Mouse (Mus musculus): ENCODE data around the gene Akt3. TPM values are rescaled to one million over a fixed set of nuclear protein-coding genes. Genes with fewer than 3 reads are reported as not detected.

Gene Akt3
- polyA plus RNA-seq, 1 experiment: 20.2 TPM

- Histone ChIP-seq H3K4me3 (replicated peaks; ENCODE audit: control insufficient read depth, low read depth, low read length) (no peak overlapping the region), H3K27ac (ENCODE audit: control insufficient read depth, insufficient read depth, low read depth, low read length, poor library complexity) (peak overlapping the region; percentile 6; the same call in 1 of the 2 replicates), H3K4me1 (ENCODE audit: control insufficient read depth, insufficient read depth, low read length) (peaks cover 10% of the 10 kb centered on the region)
- WGBS: 19% methylated on average over 18 of the region's 18 CpGs
- TF ChIP-seq POLR2A (IDR thresholded peaks at IDR 0.05; ENCODE audit: borderline replicate concordance, control insufficient read depth, low read depth, low read length) (peak; percentile 25; the same call in 1 of the 2 replicates), CTCF (IDR thresholded peaks at IDR 0.05; ENCODE audit: control insufficient read depth, insufficient read depth, low read length) (no peak; the same call in 1 of the 2 replicates)
These were observed 264.6 kb downstream of the Akt3 start for GRCm38 (mm10) chr1:176993141-176994010.

DNA sequence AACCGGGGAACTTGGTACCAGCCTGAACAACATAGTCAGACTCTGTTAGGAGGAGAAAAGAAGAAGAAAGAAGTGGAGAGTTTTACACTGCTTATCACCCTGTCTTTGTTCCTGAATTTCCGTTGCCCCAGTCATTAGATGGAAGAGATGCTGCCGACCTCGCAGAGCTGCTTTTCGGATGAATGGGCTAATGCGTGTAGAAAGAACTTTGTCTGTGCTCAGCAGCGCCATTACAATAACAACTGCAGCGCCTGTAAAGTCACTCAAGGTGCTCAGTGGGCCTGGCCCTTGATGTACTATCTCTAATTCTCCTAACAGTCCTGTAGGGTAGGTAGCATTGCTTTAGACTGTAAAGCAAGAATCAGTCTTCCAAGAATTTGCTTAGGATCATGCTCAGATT is 265.5 kb downstream of the Akt3 start:
- Histone ChIP-seq H3K4me1 (ENCODE audit: control insufficient read depth, insufficient read depth, low read length) (peaks cover 10% of the 10 kb centered on the region), H3K4me3 (replicated peaks; ENCODE audit: control insufficient read depth, low read depth, low read length) (no peak overlapping the region), H3K27ac (ENCODE audit: control insufficient read depth, insufficient read depth, low read depth, low read length, poor library complexity) (no peak overlapping the region)
- TF ChIP-seq CTCF (IDR thresholded peaks at IDR 0.05; ENCODE audit: control insufficient read depth, insufficient read depth, low read length) (no peak), POLR2A (IDR thresholded peaks at IDR 0.05; ENCODE audit: borderline replicate concordance, control insufficient read depth, low read depth, low read length) (no peak)
- WGBS: 77% methylated on average over 8 of the region's 8 CpGs

- WGBS: 60% methylated on average over 4 of the region's 4 CpGs
- TF ChIP-seq POLR2A (IDR thresholded peaks at IDR 0.05; ENCODE audit: borderline replicate concordance, control insufficient read depth, low read depth, low read length) (no peak), CTCF (IDR thresholded peaks at IDR 0.05; ENCODE audit: control insufficient read depth, insufficient read depth, low read length) (no peak)
- H3K27ac ChIP-seq (ENCODE audit: control insufficient read depth, insufficient read depth, low read depth, low read length, poor library complexity): no peak overlapping the region
- H3K4me1 ChIP-seq (ENCODE audit: control insufficient read depth, insufficient read depth, low read length): peaks cover 10% of the 10 kb centered on the region
- no peak overlapping the region for H3K4me3 ChIP-seq (replicated peaks; ENCODE audit: control insufficient read depth, low read depth, low read length)
These were observed 266.5 kb downstream of the Akt3 start for GRCm38 (mm10) chr1:176991473-176991872.

DNA sequence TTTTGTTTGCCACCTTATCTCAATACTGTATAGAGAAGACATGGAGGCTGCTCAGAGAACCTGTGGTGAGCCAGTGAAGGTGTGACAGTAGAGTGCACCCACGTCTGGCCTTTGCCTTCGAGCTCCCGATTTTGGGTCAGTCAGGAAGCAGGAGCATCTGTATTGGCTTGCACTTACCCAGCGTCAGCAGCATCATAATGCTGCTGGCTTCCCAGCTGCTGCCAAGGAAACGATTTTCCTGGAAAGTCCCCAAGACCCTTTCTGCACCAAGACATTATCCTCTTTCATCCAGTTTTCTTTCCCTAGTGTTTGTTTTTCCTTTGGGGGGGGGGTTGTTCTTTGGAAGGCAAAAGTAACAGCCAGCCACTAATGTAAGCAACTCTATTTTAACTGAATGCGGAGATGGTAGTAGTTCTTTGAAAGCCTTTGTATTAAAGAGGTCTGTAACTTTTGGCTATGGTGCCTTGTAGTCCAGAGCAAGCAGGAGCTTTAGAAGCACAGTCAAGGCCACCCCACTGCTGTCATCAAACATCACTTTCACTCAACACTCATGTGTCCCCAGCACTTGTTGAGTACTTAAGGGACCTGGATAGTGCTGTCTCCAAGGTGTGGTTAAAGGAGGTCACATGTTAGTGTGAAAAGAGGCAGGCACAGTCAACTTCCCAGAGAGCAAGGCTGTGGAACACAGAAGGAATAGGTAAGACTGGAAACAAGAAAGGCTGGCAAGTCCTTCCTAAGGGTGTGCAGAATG is 270.8 kb downstream of the Akt3 start:
- Histone ChIP-seq H3K4me1 (ENCODE audit: control insufficient read depth, insufficient read depth, low read length) (no peaks in the 10 kb centered on the region; the same call in 1 of the 2 replicates), H3K4me3 (replicated peaks; ENCODE audit: control insufficient read depth, low read depth, low read length) (no peak overlapping the region), H3K27ac (ENCODE audit: control insufficient read depth, insufficient read depth, low read depth, low read length, poor library complexity) (no peak overlapping the region)
- WGBS: 69% methylated on average over 6 of the region's 6 CpGs
- TF ChIP-seq POLR2A (IDR thresholded peaks at IDR 0.05; ENCODE audit: borderline replicate concordance, control insufficient read depth, low read depth, low read length) (no peak), CTCF (IDR thresholded peaks at IDR 0.05; ENCODE audit: control insufficient read depth, insufficient read depth, low read length) (no peak)

DNA sequence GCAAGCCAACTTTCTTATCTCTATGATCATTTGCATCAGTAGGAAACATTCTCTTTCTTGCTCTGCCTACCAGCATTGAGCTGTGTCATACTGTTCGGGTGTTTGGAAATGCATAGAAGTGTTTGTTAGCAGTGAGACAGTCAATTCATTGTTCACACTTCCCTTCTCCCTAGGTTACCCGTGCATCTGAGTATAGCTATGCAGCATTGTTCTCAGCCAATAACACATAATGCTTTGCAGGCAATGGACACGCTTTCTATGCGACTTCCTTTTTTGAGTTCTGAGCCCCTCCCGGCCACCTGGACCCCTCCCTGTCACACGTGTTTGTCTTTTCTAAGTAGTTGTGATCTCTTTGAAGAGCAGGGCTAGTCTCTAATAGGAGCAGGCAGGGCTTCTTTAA is 271.7 kb downstream of the Akt3 start:
- TF ChIP-seq CTCF (IDR thresholded peaks at IDR 0.05; ENCODE audit: control insufficient read depth, insufficient read depth, low read length): no peak
- TF ChIP-seq POLR2A (IDR thresholded peaks at IDR 0.05; ENCODE audit: borderline replicate concordance, control insufficient read depth, low read depth, low read length): no peak
- 11% methylated on average over 6 of the region's 6 CpGs for WGBS
- Histone ChIP-seq H3K4me3 (replicated peaks; ENCODE audit: control insufficient read depth, low read depth, low read length) (no peak overlapping the region), H3K27ac (ENCODE audit: control insufficient read depth, insufficient read depth, low read depth, low read length, poor library complexity) (no peak overlapping the region), H3K4me1 (ENCODE audit: control insufficient read depth, insufficient read depth, low read length) (no peaks in the 10 kb centered on the region; the same call in 1 of the 2 replicates)

- 80% methylated on average over 6 of the region's 6 CpGs for WGBS
- H3K27ac ChIP-seq (ENCODE audit: control insufficient read depth, insufficient read depth, low read depth, low read length, poor library complexity): no peak overlapping the region
- H3K4me3 ChIP-seq (replicated peaks; ENCODE audit: control insufficient read depth, low read depth, low read length): no peak overlapping the region
These were observed 272.3 kb downstream of the Akt3 start for GRCm38 (mm10) chr1:176985691-176986090.

DNA sequence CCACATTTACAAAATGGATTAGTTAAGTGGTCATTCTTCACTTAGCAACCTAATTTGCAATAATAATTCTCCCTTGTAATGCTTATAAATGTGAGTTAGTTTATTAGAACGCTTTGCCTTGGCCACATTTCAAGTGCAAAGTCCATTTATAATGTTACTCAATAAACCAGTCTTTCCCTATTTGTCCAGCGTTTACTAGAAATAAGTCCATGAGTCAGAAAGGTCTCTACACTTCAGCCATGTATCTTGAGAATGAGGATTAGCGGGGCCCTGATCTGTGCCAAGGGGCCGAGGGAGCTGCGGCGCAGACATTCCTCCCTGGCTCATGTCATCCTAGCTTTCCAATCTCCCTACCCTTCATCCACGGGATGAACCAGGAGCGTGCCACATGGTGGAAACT is 275.3 kb downstream of the Akt3 start:
- Histone ChIP-seq H3K27ac (ENCODE audit: control insufficient read depth, insufficient read depth, low read depth, low read length, poor library complexity) (no peak overlapping the region), H3K4me3 (replicated peaks; ENCODE audit: control insufficient read depth, low read depth, low read length) (no peak overlapping the region), H3K4me1 (ENCODE audit: control insufficient read depth, insufficient read depth, low read length) (no peaks in the 10 kb centered on the region; the same call in 1 of the 2 replicates)
- TF ChIP-seq POLR2A (IDR thresholded peaks at IDR 0.05; ENCODE audit: borderline replicate concordance, control insufficient read depth, low read depth, low read length) (no peak), CTCF (IDR thresholded peaks at IDR 0.05; ENCODE audit: control insufficient read depth, insufficient read depth, low read length) (no peak)
- 89% methylated on average over 8 of the region's 8 CpGs for WGBS

More at GRCm38 (mm10) chr1:176985691-176986090, 272.3 kb downstream of the Akt3 start:
- TF ChIP-seq POLR2A (IDR thresholded peaks at IDR 0.05; ENCODE audit: borderline replicate concordance, control insufficient read depth, low read depth, low read length) (no peak), CTCF (IDR thresholded peaks at IDR 0.05; ENCODE audit: control insufficient read depth, insufficient read depth, low read length) (no peak)
- no peaks in the 10 kb centered on the region; the same call in 1 of the 2 replicates for H3K4me1 ChIP-seq (ENCODE audit: control insufficient read depth, insufficient read depth, low read length)

GRCm38 (mm10) chr1:176981511-176981910 is 276.5 kb downstream of the Akt3 start:
- WGBS: 82% methylated on average over 2 of the region's 2 CpGs
- TF ChIP-seq POLR2A (IDR thresholded peaks at IDR 0.05; ENCODE audit: borderline replicate concordance, control insufficient read depth, low read depth, low read length) (no peak), CTCF (IDR thresholded peaks at IDR 0.05; ENCODE audit: control insufficient read depth, insufficient read depth, low read length) (no peak)
- Histone ChIP-seq H3K4me1 (ENCODE audit: control insufficient read depth, insufficient read depth, low read length) (no peaks in the 10 kb centered on the region; the same call in 1 of the 2 replicates), H3K27ac (ENCODE audit: control insufficient read depth, insufficient read depth, low read depth, low read length, poor library complexity) (no peak overlapping the region), H3K4me3 (replicated peaks; ENCODE audit: control insufficient read depth, low read depth, low read length) (no peak overlapping the region)
